Mouse (Mus musculus): ENCODE measurements around the gene Top3b.
A peak's percentile ranks its signal among the peaks of the same experiment; 100 is the strongest.
"Not testable (repeated sequence)": the region's sequence is repeated elsewhere in the genome, so short reads cannot be mapped to it uniquely, and the experiment has no call there.

Top3b gene

DNA sequence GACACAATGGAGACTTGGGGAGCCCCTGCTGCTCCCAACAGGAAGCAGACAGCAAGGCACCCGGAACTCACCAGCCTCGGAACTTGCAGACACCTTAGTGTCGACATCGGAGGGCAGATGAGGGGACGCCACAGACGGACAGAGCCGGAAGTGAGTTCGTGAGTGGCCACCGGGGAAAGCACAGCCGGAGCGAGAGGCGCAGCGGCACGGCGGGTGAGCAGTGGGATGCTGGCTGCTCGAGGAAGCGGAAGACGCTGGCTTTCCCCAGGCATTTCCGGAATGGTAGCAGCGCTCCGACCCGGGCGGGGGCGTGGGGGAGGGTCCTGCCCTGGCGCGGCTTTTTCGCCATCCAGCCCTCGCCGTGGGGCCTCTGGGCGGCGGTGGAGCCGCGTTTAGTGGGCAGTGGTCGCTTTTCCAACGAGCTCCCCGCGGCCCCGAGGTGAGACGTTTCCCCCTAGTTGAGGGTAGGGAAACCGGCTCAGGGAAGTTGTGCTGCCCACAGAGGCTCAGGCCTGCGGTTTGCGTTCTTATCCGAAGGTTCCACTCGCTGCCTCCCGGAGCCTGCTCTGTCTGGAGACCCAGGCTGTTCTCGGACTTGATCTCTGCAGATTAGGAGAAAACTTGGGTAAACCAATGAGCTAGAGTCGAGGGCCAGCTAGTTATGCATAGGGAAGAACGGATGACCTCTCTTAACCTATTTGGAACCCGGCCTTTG lies at the start of gene Top3b, which contains the start of gene Vpreb1:
Gene Top3b (plus strand): TSS at position 120 of the 715 bp plus-strand sequence.
Gene Vpreb1 (minus strand): TSS at position 227 of the 715 bp plus-strand sequence.
- DNase-seq, result peak; percentile 85

DNA sequence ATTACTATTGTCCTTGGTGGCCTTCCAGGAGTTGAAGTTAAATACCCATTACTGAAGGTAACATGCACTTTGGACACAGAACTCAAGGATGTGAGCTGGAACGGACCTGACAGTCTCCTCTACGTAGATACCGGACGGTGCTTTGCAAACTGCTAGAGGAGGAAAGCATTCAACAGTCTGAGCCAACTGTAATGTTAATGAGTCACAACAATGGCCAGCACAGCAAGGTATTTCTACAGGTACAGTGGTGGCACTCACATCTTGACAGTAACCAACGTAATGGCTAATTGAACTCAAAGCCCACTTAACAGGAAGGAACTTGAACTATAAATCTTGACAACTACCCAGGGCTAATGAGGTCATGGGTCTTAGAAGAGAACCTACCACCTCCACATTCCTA lies 45.1 kb upstream of the Top3b start:
- DNase-seq, result no peak

DNA sequence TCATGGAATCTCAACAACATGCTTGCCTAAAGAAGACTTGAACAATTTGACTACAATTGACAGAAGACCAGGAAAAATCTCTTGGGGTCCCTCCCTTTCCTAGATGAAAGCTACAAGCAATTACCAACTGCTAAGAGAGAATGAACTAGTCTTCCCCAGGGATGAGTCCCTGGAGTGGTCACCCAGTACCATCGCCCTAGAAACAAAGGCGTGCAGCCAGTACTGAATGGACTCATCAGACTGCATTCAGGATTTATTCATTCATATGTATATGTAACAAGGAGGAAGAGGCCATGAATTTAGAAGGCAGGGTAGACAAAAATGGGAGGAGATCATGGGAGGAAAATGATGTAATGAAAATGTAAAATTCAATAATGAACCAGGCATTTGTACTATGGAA lies 44.3 kb upstream of the Top3b start:
- no peak for DNase-seq

DNA sequence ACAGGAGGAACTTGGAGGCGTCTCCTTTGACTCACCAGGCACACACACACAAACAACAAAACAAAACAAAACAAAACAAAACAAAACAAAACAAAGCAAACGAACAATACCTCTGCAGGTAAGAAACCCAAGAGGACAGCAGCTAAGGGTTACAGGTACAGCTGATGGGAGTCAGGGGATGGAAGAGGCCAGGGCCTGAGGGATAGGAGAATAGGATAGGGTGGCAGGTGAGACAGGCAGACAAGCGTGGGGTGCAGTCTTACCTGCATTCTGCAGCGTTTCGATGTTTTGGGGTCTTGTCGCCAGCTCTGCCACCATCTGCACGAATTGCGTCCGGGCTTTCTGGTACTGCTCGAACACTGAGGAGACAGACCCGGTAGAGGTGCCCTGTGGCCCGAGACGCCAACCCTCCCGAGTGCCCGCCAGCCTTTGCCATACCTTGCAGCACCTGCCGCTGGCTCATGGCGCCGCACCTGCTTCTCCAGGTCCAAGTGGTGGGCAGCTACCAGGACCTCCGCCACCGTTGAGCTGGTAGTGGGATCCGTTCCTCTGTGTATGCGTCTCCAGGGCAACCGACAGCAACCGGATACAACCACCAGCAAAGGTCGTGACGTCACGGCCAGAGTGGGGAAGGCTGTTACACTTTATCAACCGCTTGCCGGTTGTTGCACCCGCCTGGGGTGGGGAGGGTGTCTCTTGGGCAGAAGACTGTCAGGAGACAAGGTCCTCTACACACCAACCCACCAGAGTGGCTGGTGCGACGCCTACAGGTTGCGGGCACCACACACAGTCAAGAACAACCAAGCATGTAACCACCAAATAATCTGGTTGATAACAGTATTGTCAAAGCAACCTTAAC lies 41.5 kb upstream of the Top3b start, which contains the start of gene Spag6l:
Gene Spag6l (minus strand): TSS at position 700 of the 859 bp plus-strand sequence.
- no peak for DNase-seq

DNA sequence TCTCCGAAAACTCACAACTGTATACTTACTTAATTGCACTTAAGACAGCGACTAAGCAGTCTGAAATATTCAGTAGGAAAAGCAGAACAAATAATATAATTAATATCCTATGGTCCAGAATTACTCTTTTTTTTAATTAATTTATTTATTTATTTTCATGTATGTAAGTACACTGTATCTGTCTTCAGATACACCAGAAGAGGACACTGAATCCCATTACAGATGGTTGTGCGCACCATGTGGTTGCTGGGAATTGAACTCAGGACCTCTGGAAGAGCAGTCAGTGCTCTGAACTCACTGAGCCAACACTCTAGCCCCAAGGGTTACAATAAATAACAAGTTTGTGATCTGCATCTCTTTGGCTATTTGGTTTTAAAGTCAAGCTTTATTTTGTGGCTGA lies 40.9 kb upstream of the Top3b start:
- DNase-seq, result no peak

DNA sequence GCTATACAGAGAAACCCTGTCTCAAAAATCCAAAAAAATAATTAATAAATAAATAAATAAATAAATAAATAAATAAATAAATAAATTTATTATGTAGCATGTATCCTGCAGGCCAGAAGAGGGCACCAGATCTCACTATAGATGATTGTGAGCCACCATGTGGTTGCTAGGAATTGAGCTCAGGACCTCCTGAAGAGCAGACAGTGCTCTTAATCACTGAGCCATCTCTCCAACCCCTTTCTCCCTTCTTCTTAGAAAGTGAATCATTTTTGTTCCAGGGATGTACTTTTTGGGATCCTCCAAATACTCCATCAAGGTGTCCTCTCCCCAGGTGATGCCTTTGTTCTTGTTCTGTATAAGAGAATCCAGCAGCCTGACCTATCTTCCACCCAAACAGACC lies 21.3 kb upstream of the Top3b start:
- DNase-seq, result no peak

DNA sequence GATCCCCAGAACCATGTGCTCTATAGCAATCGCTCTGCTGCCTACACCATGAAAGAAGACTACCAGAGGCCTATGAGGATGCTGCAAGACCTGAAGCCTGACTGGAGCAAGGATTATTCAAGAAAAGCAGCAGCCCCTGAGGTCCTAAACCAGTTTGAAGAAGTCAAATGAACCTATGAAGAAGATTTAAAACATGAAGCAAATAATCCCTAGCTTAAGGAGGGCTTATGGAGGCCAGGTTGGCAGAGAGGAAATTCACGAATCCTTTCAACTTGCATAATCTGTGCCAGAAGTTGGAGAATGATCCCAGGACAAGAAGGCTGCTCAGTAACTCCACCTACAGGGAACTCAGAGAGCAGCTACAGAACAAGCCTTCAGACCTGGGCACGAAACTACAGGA lies 18.1 kb upstream of the Top3b start:
- no peak for DNase-seq

DNA sequence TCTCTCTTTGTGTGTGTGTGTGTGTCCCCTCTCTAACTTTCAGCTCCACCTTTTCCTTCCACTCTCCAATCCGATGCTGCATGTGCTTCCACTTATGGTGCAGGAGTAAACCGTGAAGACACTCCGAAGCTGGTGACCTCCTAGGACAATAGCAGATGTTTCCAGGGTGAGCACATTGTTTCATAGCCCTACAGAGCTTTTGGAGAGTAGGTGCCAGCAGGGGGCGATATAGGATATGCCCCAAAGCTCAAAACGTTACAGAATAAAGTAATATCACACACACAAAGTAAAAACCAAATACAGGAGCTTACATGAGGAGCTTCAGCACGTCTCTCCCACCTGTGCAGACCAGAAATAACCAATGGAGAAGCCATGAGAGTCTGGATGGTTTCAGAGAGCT lies 15.7 kb upstream of the Top3b start:
- DNase-seq, result no peak

DNA sequence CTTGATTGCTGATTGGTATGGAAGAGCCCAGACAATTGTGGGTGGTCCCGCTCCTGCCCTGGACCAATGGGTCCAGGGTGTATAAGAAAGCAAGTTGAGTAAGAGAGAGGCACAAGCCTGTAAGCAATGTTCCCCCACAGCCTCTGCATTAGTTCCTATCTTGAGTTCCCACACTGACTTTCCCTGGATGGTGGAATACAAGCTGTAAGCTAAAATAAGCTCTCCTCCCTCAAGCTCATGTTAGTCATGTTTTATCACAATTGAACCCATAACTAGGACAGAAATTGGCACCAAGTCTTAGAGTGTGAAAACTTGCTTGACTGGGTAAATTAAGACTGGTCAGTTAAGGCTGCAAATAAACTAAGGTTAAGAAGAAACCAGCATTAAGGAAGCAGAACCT lies 15.0 kb upstream of the Top3b start:
- no peak for DNase-seq

DNA sequence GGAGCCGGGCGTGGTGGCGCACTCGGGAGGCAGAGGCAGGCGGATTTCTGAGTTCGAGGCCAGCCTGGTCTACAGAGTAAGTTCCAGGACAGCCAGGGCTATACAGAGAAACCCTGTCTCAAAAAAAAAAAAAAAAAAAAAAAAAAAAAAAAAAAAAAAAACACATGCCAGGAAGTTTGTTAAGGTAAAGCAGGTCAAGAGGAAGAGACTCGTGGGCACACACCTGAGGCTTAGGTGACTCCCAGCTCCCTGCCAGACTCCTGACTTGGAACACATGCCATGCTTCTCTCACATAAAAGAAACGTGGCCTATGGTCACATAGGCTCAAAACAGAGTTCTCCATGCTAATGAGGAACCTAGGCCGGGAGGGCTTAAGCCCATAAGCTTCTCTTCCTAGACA lies 14.5 kb upstream of the Top3b start:
- not testable (repeated sequence) for DNase-seq

DNA sequence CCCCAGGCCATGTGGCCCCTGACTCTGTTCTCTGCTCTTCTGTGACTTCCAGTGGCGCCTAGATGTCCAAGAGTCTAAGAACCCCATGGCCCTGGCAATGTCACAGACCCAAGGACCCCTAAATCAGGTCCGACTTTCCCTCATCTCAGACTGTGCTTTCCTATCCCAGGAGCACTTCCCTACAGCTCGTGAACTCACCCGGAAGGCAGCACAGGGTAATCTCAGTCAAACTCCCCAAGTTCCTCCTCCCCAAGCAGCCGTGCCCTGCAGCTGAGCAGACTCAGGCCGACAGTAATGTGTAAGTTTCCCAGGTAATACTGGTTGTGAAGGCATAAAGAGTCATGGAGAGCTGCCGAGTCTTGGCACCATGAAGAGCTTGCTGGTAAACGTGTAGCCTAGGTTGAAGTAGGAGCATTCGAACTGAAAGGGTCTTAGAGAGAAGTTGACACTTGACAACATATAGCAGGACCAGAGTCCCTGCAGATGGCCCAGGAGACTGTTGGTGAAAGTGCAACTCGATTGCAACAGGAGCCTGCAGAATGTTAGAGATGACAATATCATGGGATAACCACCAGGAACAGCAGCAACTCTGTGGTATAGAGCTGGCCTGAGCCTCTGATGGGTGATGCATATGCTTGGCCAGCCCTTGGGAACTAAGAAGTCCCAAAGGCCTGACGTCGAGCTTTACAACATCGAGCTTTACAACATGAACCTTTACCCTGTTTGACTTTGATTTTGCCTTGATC lies 13.6 kb upstream of the Top3b start:
- no peak for DNase-seq

DNA sequence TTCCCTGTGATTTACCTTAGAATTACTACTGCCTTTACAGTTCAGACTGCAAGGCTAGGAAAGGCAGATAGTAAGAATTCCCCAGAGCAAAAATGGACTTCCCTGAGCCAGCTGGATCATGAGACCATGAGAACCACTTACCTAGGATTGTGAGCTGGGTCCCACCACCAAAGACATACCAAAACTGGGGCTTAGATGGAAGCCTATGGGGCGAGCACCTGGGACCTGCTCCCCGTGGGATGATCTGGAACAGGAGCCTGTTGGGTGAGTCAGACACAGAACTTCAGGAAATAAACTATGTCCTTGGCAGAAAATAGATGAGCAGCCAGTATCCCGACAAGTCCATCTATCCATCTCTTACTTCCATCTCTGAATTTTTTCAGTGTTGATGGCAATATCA lies 8.2 kb upstream of the Top3b start:
- DNase-seq, result no peak

DNA sequence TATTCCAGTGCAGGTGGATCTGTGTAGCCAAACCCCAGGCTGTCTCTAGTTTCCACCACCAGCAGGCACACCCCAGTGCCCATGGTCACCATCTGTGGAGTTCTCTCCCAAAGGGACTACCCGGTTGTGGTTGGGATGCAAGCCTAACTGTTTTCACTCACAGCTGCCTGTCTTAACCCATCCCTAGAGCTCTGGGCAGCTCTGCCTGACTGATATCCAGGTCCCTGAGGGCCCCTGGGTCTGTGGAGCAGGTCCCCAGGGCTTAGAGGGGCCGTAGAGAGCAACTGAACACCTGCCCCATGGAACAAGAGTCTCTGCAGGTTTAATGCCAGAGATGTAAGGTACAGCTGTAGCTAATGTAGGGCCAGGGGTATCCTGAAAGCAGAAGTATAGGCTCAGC lies 6.6 kb upstream of the Top3b start, which contains the start of gene Igll1:
Gene Igll1 (minus strand): TSS at position 8 of the 400 bp plus-strand sequence.
- no peak for DNase-seq

DNA sequence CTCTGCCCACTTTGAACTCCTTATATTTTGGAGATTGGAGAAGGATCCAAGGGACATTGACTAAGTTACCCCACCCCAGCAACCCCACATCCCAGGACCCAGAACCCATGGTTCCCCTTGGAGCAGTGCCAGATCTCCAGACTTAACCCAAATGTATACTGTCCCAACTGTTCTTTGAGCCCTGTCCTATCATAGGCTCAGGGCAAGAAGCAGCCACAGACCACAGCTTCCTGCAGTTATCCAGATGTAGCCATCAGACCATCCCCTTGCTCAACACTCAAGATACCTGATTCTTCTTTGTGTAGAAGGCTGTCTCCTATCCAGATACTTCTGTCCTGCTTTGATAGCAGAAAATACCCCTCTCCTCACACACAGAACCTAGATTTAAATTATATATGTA lies 5.3 kb upstream of the Top3b start:
- DNase-seq, result no peak

DNA sequence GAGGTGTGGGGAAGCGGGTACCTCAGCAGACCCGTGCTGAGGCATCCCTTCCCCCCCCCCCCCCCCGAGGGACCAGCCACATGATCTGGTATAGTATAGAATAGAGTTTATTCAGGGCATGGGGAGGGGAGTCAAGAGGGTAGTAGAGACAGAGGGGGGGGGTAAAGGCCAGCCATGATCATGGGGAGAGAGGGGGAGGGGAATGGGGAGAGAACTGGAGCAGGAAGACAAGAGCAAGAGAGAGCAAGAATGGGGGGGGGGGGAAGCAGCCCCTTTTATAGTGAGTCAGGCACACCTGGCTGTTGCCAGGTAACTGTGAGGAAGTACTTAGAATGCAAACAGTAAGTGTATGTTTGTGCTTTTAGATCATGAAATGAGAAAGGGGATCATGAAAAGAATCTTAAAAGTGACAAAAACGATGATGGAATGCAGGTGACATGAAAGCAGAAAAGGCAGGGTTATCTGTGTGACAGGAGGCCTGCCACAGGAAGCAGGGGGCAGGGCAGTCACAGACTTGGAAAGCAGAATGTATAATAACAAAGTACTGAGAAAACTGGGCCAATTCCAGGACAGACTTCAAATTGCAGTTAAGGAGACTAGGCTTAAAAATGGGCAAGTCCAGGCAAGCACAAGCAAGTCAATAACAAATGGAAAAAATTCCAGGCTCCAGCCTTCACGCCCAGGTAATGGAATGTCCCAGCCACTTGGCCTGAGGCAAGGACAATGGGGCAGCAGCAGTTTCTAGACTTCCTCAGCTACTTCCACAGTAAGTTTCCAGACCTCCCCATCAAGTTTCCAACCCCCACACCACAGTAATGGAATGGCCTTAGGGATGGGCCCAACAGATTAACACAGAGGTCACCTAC lies 4.6 kb upstream of the Top3b start:
- DNase-seq, result no peak

DNA sequence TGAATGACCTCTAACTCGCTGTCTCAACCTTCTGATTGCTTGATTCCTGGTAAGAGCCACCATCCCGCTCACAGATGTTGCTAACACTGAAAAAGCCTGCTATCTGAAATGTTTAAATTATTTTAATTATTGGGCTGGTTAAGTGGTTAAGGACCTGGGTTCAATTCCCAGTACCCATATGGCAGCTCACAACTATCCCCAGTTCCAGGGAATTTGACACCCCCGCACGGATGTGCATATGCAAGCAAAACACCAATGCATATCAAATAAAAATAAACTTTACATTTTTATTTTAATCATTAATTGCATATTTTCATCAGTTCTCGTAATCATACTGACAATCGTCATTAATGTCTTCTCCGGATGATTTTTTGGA lies 307 bp upstream of the Top3b start:
- no peak for DNase-seq

DNA sequence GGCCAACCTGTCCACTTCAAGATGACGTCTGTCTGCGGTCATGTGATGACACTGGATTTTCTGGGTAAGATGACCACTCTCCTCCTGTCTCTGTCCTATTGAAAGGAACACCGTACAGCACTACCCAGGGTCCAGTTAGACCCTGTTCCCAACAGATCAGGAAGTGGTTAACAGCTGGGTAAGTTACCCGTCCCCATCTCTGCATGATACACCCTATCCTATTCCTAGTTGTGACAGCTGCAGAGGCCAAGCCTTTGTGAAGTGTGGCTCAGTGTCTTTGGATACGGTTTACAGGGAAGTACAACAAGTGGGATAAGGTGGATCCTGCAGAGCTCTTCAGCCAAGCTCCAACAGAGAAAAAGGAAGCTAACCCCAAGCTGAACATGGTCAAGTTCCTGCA lies 8.5 kb downstream of the Top3b start:
- no peak for DNase-seq

DNA sequence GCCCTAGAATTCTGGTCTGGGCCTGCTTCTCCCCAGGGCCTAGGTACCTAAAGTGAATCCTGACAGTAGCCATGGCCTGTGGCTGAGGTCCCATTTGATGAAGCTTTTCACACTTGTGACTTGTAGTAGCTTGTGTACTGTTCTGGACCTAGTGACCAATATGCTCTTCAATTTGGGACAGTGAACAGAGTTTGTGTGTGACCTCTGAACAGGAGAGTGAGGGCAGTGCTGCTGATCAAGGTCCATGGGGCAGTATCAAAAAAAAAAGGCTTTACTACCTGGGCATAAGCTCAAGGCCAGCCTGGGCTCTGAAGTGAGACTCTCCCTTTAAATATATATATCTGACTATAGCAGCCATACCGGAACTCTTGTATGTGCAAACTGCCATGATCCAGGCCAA lies 17.8 kb downstream of the Top3b start:
- DNase-seq, result no peak

DNA sequence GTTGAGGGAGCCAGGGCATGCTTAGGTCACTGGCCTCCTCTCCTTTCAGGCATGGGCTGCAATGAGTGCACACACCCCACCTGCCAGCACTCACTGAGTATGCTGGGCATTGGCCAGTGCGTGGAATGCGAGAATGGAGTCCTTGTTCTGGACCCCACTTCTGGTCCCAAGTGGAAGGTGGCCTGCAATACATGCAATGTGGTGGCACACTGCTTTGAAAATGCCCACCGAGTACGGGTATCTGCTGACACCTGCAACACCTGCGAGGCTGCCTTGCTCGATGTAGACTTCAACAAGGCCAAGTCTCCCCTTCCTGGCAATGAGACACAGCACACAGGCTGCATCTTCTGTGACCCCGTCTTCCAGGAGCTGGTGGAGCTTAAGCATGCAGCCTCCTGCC lies 21.8 kb downstream of the Top3b start:
- DNase-seq, result no peak

DNA sequence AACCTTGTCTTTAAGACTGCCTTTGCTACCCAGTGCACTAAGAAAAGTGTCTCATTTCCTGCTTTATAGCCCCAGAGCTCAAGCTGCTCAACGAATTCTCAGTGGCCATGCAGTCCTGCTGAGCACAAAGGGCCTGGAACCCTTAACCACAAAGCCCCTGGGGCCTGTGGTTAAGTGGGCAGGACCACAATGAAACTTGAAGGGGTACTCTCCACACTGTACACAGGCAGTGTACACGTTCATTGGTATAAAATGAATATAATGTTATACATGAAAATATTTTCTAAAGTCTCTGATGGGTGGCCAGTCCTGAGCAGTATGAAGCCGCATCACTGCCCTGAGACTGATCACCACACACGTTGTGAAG lies 25.5 kb downstream of the Top3b start:
- DNase-seq, result no peak

DNA sequence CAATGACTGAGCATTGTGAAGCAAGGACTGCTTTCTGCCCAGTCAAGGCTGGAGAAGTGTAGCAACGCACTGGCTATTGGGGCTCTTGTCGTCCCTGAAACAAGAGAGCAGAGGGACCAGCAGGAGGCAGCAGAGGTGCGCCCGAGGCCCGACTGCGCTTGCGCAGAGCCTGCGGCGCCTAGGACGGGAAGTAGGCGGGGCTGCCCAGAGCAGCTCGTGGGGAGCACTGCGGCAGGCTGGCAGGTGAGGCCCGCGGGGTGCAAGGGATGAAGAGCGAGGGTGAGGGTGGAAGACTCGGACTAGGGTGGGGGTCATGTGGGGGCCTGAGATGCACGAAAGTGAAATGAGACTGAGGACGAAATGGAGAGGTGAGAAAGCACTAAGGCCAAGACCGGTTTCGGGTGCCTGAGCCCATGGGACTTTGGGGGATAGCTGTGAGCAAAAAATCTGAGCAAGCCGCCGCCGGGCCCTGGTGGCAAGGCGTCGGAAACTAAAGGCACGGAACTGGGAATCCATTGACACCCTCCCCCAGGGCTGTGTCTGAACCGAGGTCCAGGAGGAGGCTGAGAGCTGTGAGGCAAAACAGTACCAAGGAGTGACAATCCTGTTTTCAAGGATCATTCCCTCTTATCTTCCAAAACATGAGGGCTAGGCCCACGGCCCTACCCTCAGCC lies 26.0 kb downstream of the Top3b start, which contains the start of gene Ppm1f:
Gene Ppm1f (plus strand): TSS at position 88 of the 674 bp plus-strand sequence.
- peak; percentile 95 for DNase-seq

DNA sequence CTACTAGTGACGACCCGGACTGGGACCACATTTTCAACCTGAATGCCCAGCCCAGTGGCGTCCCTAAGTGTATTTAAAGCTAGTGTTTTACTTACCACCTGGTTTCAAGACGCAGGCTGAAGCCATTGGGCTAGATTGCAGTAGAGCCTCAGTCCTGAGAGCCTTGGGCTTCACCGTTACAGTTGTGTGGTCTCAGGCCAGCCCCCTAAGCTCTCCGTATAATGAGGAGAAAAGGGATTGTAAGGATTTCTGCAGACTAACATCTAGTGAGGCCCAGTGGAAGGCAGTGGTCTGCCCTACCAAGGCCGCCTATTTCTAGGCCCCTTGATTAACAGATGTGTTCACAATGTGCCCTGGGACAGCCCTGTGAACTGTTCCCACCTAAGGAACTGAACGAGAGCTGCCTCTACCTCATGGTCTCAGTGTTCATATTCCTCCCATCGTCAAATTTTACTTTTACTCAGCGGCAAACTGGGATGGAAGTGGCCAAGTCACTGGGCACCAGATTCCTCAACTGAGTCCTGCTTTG lies 26.6 kb downstream of the Top3b start:
- DNase-seq, result no peak
